Mouse (Mus musculus) heart, embryonic 14.5 days (tissue): ENCODE results near the gene Mllt6. TPM values are rescaled to one million over a fixed set of nuclear protein-coding genes. Genes with fewer than 3 reads are reported as not detected.

ENCODE experiments used
- ATAC-seq: fragments of 200-750 bp; cut with Nextera tagmentation; 2 replicates; pipeline ENCODE4 v1.8.0; 2017; ENCODE audit warnings: low read depth, moderate TSS enrichment; ENCODE audit not compliant: insufficient number of reproducible peaks, insufficient read depth, low FRiP score
- H3K27ac ChIP-seq, 2 experiments: fragments of 200-500 bp in 1 of 2; fragments of 300-500 bp in 1 of 2; sonication (generic) in 1 of 2; replicated peaks in 1 of 2; 2 replicates each; pipeline ENCODE4 v1.5.1; 2012 to 2014; ENCODE audit warnings: low read depth in 2 of 2, low read length in 2 of 2, control low read depth in 1 of 2, mild to moderate bottlenecking in 1 of 2, mixed read lengths in 1 of 2; ENCODE audit not compliant: control insufficient read depth in 1 of 2, insufficient read depth in 1 of 2
- H3K27me3 ChIP-seq: fragments of 300-500 bp; sonication (generic); 2 replicates; pipeline ENCODE4 v1.6.1; 2014; ENCODE audit warnings: mild to moderate bottlenecking, low read length, control low read depth; ENCODE audit not compliant: control insufficient read depth, insufficient read depth
- H3K36me3 ChIP-seq: fragments of 300-500 bp; sonication (generic); 2 replicates; pipeline ENCODE4 v1.6.1; 2014; ENCODE audit warnings: mild to moderate bottlenecking, control low read depth, low read length, mixed read lengths; ENCODE audit not compliant: control insufficient read depth, insufficient read depth
- H3K4me1 ChIP-seq, 2 experiments: fragments of 200-500 bp in 1 of 2; fragments of 300-500 bp in 1 of 2; sonication (generic) in 1 of 2; 2 replicates each; pipeline ENCODE4 v1.6.1; 2012 to 2014; ENCODE audit warnings: low read length in 2 of 2, control low read depth in 1 of 2, mixed read lengths in 1 of 2; ENCODE audit not compliant: control insufficient read depth in 2 of 2, insufficient read depth in 2 of 2
- H3K4me2 ChIP-seq: fragments of 300-500 bp; sonication (generic); 2 replicates; pipeline ENCODE4 v1.6.1; 2014; ENCODE audit warnings: mild to moderate bottlenecking, low read length
- H3K4me3 ChIP-seq, 2 experiments: fragments of 200-500 bp in 1 of 2; fragments of 300-500 bp in 1 of 2; sonication (generic) in 1 of 2; 2 replicates each; pipeline ENCODE4 v1.5.1; 2012 to 2014; ENCODE audit warnings: low read length in 2 of 2, mild to moderate bottlenecking in 2 of 2, control low read depth in 1 of 2, low read depth in 1 of 2, moderate library complexity in 1 of 2; ENCODE audit not compliant: control insufficient read depth in 1 of 2, insufficient read depth in 1 of 2
- H3K9ac ChIP-seq: fragments of 300-500 bp; sonication (generic); 2 replicates; pipeline ENCODE4 v1.6.1; 2014; ENCODE audit warnings: mild to moderate bottlenecking, low read length
- H3K9me3 ChIP-seq: fragments of 300-500 bp; sonication (generic); 2 replicates; pipeline ENCODE4 v1.6.1; 2016; ENCODE audit warnings: low read length, control low read depth; ENCODE audit not compliant: control insufficient read depth
- WGBS: fragments of 180-500 bp; shearing (Covaris S2); extraction: QIAGEN DNeasy Blood & Tissue Kit; methylation state at CpG from one replicate; pipeline ENCODE4 v1.1.7; 2014; 5-methylcytosine and 5-hydroxymethylcytosine counted together
- polyA plus RNA-seq: library from polyadenylated mRNA; unstranded; fragments of >200 nt; fragmentation: Nextera tagmentation; extraction: Ambion mirVana; gene quantifications from 2 replicates; pipeline ENCODE4 v1.2.1, GENCODE M21; 2014

Mllt6 gene
- polyA plus RNA-seq, 1 experiment from 2014 or later, result 3.2 TPM

DNA sequence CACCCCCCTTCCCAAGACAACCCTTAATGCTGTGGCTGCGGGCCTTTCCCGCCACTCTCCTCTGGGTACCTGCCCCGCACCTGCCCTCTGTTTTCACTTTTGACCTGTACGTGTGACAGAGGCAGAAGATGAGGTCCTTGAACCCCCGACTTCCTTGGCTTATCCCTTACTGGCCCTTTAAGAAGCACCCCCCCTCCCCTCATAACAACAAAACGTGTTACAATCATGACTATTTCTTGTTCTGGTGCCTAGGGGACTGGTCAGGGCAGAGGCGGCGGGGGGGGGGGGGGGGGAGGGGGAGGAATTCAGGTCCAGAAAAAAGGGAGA is 1.1 kb downstream of the Mllt6 start:
- Histone ChIP-seq H3K4me1 (peaks cover 40 to 46% of the 10 kb centered on the region in 2 experiments), H3K4me2 (peak overlapping the region; percentile 86), H3K9me3 (no peaks in the 10 kb centered on the region), H3K27me3 (no peaks in the 10 kb centered on the region), H3K9ac (peak overlapping the region; percentile 95), H3K4me3 (peak overlapping the region; percentile 73 to 90), H3K27ac (peak overlapping the region; percentile 53 to 92), H3K36me3 (peaks cover 40% of the 10 kb centered on the region)
- WGBS, result under 1% methylated on average over 6 of the region's 8 CpGs
- no peak for ATAC-seq

DNA sequence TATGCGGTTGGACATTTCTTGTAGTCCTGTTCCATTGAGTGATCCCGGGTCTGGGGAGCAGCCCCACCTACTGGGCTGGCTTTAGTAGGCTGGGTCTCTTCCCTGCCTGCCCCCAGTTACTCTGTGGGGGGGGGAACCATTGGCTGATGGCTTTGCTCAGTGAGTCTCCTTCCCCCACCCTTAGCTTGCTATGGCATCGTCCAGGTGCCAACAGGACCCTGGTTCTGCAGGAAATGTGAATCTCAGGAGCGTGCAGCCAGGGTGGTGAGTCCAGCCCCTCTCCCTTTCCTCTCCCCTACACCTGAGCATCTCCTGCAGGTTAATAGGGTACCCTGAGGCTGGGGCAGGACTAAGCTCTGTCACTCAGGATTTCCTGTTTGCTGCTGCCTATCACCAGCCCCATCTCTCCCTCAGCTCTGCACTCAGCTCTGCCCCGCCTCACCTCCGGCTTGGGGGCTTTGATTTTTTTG is 1.6 kb downstream of the Mllt6 start:
- ATAC-seq, result no peak
- Histone ChIP-seq H3K9ac (peak overlapping the region; percentile 95), H3K4me2 (peak overlapping the region; percentile 86), H3K27me3 (no peaks in the 10 kb centered on the region), H3K4me3 (peak overlapping the region; percentile 73 to 90; a peak in 3 of 4 replicates), H3K27ac (peak overlapping the region in 1 of 2 experiments; percentile 9; a peak in 1 of 4 replicates), H3K36me3 (peaks cover 44% of the 10 kb centered on the region), H3K4me1 (peaks cover 42 to 47% of the 10 kb centered on the region in 2 experiments), H3K9me3 (no peaks in the 10 kb centered on the region)
- WGBS, result 26% methylated on average over 6 of the region's 6 CpGs

DNA sequence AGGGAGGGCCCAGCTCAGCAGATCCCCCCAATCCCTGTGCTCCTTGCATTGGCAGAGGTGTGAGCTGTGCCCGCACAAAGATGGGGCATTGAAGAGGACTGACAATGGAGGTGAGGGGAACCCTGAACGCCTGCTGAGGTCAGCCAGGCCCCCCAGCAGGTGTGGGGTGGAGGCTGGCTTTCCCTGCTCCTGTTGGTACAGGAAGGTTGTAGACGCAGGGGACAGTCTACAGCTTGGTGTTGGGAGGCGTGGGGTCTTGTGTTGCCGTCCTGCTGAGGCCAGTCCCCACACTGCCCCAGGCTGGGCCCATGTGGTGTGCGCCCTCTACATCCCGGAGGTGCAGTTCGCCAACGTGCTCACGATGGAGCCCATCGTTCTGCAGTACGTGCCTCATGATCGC is 2.2 kb downstream of the Mllt6 start:
- no peak for ATAC-seq
- WGBS, result 89% methylated on average over 13 of the region's 13 CpGs
- Histone ChIP-seq H3K9ac (peak overlapping the region; percentile 95; the same call in 1 of the 2 replicates), H3K4me3 (no peak overlapping the region), H3K9me3 (no peaks in the 10 kb centered on the region), H3K4me2 (no peak overlapping the region), H3K27ac (no peak overlapping the region), H3K27me3 (no peaks in the 10 kb centered on the region), H3K36me3 (peaks cover 50% of the 10 kb centered on the region), H3K4me1 (peaks cover 47 to 52% of the 10 kb centered on the region in 2 experiments)

DNA sequence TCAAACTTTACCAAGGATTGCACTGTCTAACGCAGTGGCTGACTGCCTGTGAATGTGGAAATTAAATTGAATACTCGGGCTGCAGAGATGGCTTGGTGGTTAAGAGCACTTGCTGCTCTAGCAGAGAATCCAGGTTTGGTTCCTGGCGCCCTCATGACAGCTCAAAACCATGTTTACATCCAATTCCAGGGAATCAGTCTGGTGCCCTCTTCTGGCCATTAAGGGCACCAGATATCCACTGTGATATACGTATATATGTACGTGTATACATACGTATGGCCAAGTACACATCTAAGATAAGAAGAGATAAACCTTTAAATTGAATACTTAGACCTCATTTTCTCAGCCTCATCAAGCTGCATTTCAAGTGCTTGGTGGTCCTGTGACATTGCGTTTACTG is 3.0 kb downstream of the Mllt6 start:
- H3K4me3 ChIP-seq, result no peak overlapping the region
- 87% methylated on average over 7 of the region's 7 CpGs for WGBS
- ATAC-seq, result no peak
- no peak overlapping the region for H3K4me2 ChIP-seq
- H3K4me1 ChIP-seq, result peaks cover 44 to 53% of the 10 kb centered on the region in 2 experiments
- no peaks in the 10 kb centered on the region for H3K27me3 ChIP-seq
- H3K36me3 ChIP-seq, result peaks cover 58% of the 10 kb centered on the region
- no peak overlapping the region for H3K9ac ChIP-seq
- H3K27ac ChIP-seq, result no peak overlapping the region
- H3K9me3 ChIP-seq, result no peaks in the 10 kb centered on the region

- 88% methylated on average over 15 of the region's 15 CpGs for WGBS
- H3K36me3 ChIP-seq, result peaks cover 64% of the 10 kb centered on the region
- no peaks in the 10 kb centered on the region for H3K9me3 ChIP-seq
- no peaks in the 10 kb centered on the region for H3K27me3 ChIP-seq
- no peak overlapping the region for H3K9ac ChIP-seq
- peaks cover 40 to 48% of the 10 kb centered on the region in 2 experiments for H3K4me1 ChIP-seq
- H3K4me3 ChIP-seq, result no peak overlapping the region
- no peak overlapping the region for H3K27ac ChIP-seq
- ATAC-seq, result no peak
- no peak overlapping the region for H3K4me2 ChIP-seq
Measured at GRCm38 (mm10) chr11:97666794-97667193, 3.6 kb downstream of the Mllt6 start.

DNA sequence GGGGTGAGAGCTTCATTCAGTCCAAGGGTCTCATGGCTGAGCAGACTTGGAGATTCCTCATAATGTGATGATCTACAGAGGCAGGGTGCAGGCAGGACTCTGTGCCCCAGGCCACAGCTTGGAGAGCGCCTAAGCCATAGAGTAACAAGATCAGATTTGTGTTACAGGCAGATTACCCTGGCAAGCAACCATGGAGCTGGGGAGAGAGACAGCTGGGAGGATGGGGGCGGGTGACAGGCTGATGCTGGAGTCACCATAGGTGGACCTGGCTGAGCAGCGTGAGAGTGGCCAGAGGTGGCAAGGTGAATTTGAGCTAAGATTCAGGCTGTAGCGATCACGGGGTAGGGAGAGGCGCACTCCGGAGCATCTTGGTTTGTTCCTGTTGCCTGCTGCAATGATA is 4.9 kb downstream of the Mllt6 start:
- Histone ChIP-seq H3K4me1 (peaks cover 31 to 38% of the 10 kb centered on the region in 2 experiments), H3K27me3 (no peaks in the 10 kb centered on the region), H3K9ac (0 out of 2 replicates have a peak overlapping the region, but pooled peaks have one; percentile 61), H3K36me3 (peaks cover 77% of the 10 kb centered on the region), H3K4me3 (no peak overlapping the region), H3K9me3 (no peaks in the 10 kb centered on the region), H3K4me2 (no peak overlapping the region), H3K27ac (peak overlapping the region in 1 of 2 experiments; percentile 19; a peak in 1 of 4 replicates)
- WGBS, result 87% methylated on average over 7 of the region's 7 CpGs
- no peak for ATAC-seq

- 31% methylated on average over 15 of the region's 15 CpGs for WGBS
- Histone ChIP-seq H3K9ac (peak overlapping the region; percentile 61; the same call in 1 of the 2 replicates), H3K4me1 (peaks cover 31 to 38% of the 10 kb centered on the region in 2 experiments), H3K27ac (peak overlapping the region; percentile 75 to 82), H3K4me3 (no peak overlapping the region), H3K27me3 (no peaks in the 10 kb centered on the region), H3K4me2 (peak overlapping the region; percentile 66), H3K9me3 (no peaks in the 10 kb centered on the region), H3K36me3 (peaks cover 89% of the 10 kb centered on the region)
- ATAC-seq, result no peak
Measured at GRCm38 (mm10) chr11:97669268-97669667, 6.1 kb downstream of the Mllt6 start.

- peak; percentile 61 for ATAC-seq
Measured at GRCm38 (mm10) chr11:97669829-97670228, 6.6 kb downstream of the Mllt6 start.

More at GRCm38 (mm10) chr11:97669829-97670228, 6.6 kb downstream of the Mllt6 start:
- H3K27me3 ChIP-seq, result no peaks in the 10 kb centered on the region
- peak overlapping the region; percentile 11 to 27 for H3K4me3 ChIP-seq
- 9% methylated on average over 6 of the region's 6 CpGs for WGBS
- peak overlapping the region; percentile 82 to 88 for H3K27ac ChIP-seq
- H3K36me3 ChIP-seq, result peaks cover 94% of the 10 kb centered on the region
- peak overlapping the region; percentile 72 for H3K9ac ChIP-seq
- H3K9me3 ChIP-seq, result no peaks in the 10 kb centered on the region
- H3K4me2 ChIP-seq, result peak overlapping the region; percentile 66
- peaks cover 28 to 34% of the 10 kb centered on the region in 2 experiments for H3K4me1 ChIP-seq
